Mouse (Mus musculus) right cerebral cortex, adult 18-20 months (tissue): ENCODE measurements at regions not wholly inside any gene's neighbourhood (a gene's known extent, or its start where the extent isn't known, plus 50 kb on each side); places are given as distances from the start of the nearest gene placed in this dataset.

Experiments used
- DNase-seq: peaks from one replicate; pipeline ENCODE4 v3.0.0; 2022; ENCODE audit warnings: mixed read lengths

DNA sequence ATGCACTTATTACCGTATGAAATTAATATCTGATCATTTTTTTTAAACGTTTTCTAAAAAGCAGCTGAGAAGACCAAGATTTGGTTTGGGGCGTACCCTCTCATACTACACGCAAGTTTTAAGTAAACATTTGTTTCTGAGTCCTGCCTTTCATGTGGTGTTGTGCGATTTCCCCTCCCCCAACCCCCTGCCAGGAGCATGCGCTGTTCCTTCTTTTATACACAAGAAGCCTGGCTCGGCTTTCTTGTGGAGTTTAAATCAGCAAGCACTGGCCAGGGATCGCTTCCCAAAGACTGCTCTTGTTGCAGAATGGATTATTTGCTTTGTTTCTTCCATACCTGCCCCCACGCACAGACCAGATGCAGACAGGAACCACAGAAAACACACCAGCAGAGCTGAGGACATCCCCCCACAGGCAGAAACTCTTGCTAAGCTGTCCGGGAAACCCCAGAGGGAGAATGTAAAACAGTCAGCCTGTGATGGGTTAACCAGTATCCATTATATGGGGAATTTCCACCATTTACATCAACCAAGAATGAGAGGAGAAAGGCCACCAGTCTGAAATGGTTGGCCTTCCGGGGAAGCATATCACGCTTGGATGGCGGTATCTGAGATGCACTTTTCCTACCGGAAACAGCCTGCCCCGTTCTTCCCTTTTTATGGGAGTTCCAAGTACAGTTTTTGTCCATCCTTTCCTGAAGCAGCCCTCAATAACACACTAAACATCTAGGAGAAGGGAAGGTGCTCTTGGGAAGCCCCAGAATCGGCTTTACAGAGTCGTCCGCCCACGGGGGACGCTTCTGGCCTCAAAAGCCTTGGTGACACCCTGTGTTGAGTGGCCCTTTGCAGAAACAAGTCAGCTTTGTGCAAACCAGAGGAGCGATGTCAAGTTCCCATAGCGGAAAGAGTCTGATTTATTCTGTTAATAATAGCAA lies 91.3 kb downstream of the Tomm20 start:
- DNase-seq: no peak

DNA sequence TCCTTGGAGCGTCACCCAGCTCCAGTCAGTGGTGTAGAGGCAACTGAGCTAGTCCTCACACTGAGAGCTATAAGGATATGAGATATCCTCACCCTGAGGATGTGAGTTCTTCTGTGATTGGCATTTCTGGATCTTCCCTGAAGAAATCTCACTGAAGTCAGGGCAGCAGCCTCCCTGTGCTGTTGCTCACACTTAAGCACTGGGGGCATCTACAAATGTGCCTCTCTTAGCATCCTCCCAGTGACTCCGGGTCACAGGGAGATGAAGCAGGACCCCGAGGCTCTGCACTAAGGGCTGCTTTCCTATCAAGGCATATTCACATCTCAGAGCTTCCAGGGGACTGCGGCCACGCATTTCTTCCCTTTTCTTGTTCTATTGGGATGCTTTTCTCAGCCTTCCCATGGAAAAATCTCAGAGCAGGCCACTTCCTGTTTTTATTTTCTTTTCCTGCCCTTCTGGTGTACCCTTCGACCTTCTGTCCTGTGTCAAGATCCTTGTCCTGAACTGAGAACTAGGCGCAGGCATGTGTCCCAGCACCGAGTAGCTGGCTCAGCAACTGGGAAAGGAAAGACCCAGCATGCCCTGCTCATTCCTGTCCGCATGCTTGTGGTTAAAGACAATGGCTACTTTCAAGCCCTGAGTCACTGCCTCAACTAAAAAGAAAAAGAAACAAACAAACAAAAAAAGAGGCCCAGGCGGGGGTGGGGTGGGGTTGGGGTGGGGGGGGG lies 92.8 kb downstream of the Tomm20 start:
- no peak for DNase-seq

DNA sequence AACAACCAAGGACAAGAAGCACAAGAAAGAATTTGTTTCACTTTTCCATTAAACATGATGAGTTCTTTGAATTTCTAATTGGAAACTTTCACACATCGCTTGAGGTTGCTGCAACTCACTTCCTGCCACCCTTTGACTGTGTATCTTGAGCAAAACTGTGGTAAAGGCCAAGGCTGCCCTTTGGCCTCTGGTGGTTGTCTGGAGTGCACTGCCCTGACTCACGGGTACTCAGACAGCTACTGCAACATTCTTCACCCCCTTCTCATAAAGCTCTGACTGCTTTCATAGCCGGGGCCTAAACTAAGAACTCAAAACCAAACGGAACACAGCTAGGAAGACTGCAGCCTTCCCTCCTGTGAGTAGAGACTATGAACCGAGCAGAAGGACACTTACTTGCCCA lies 93.5 kb downstream of the Tomm20 start:
- no peak for DNase-seq

DNA sequence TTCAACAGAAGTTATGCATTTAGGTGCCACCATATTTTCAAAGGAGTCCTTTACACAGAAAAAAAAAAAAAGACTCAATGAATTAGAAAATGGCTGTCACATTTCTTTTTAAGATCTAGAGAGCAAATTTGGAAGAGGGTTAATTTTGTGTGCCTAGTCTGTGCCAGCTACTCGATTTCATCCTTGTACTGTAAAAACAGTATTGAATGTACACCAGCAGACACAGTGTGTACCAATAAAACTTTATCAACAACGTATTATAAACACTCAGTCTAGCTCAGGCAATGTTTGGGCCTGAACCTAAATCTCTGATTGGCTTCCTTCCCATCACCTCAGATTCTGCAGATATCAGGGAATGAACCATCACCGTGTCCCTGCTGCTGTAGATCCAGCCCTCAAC lies 93.9 kb downstream of the Tomm20 start:
- no peak for DNase-seq

DNA sequence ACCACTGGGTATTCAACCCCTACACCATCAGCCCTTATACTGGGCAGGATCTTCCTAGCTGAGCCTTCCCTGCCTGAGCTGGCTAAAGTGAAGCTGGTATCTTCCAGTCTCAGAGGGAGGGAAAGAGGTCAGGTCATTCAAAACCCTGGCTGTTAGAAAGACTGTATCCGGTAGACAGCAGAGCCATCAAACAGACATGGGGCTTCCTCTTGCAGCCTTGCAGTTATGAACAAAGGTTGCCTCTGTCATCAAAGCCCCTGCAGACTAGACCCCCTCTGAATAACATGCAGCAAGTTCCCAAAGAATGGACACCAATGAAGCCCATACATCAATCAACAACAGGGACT lies 95.5 kb downstream of the Tomm20 start:
- no peak for DNase-seq

DNA sequence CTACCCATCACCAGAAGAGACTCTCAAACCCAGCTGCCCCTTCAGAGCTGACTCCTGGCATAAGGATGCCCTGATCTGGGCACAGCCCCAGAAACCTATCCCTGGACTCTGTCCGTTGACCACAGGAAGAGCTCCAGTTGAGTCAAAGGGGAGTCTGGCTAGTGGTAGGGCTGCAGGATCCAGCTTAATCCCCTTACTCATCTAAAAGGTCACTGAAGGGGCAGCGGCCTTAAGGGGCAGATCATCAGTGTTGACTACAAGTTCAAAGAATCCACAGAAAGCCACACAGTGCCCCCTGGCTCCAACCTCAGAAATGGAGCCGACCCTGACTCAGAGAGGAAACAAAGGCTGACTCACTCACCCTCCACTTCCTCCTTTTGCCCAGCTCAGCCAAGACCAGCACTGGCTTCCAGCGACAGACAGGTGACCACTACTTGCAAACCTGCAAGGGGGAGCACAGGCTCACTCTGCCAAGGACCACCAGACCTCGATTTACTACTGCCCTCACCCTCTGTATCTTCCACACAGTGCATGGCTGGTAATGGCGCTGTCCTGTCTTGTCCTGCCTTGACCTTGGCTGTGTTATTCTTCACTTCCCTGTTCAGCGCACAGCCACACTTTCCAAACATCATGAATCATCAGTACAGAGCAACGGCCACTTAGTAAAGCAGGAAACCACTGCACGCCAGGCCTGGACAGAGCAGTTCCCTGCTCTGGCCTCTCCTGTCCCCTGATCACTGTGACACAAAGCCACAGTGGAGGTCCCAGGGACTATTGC lies 96.0 kb downstream of the Tomm20 start:
- no peak for DNase-seq

- no peak for DNase-seq
Observed at GRCm38 (mm10) chr8:126848369-126849105, 97.1 kb downstream of the Tomm20 start.

- DNase-seq: no peak
Observed at GRCm38 (mm10) chr8:126847664-126848353, 97.8 kb downstream of the Tomm20 start.

GRCm38 (mm10) chr8:126846188-126846565 lies 99.5 kb downstream of the Tomm20 start:
- DNase-seq: no peak

- no peak for DNase-seq
Observed at GRCm38 (mm10) chr8:126845530-126846187, 100.0 kb downstream of the Tomm20 start.

DNA sequence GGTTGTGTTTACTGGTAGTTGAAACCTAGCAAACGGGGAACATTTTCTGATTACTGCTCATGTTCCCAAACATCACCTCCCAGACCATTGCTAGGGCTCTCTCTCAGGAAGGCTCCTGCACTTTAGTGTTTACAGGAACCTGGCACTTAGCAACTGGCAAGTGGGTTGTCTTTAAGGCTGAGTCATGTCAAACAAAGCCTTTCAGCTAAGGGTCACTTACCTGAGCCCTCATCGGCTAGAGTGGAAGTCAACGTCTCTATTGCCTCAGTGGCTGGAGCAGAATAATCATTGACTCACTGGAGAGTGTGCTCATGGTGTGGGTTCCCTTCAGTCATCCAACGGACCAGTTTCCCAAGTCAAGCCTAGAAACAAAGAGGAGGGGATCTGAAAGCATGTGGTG lies 101.0 kb downstream of the Tomm20 start:
- DNase-seq: no peak

DNA sequence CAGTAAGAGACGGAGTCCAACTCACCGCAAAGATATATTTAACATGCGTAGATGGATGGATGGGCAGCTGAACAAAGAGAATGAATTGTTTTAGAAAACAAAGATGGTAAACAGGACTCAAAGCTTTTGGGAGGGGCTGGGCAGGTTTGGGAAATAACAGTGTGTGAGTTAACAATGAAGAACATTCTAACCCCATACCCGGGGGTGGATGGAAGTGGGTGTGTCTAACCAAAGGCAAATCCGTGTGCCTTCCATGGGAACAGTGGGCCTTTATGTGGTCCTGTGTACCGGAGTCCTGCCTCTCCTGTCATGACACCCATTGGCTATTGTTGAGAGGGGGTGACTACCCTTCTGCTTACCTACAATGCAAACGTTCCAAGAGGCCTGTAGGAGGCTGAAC lies 104.5 kb downstream of the Tomm20 start:
- no peak for DNase-seq

DNA sequence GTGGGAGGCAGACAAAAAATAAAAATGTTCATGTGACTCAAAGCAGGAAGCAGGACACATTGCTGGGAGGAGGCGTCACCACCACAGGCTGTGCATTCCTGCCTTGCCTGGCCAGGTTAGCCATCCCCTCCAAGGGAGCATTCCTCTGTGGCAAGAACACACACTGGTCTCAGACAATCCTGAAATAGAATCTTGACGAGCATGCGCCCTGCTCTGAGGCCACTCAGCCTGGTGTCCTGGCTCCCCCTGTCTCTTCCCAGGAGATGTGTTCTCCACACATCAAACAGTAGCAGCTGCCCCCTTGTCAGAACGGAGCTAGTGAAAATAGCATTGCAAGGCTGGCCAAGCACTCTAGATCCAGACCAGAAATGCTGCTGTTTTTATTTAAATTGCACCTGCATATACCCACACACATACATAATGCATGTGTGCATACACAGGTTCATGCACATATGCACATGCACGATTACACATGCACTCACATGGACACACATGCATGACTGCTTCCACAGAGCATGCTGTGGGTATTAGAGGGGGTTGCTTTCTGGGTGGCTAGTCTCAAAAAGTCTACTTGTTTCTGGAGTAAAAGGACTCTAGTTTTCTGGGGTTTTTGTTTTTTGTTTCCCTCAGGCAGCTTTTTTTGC lies 105.8 kb downstream of the Tomm20 start:
- peak; percentile 82 for DNase-seq

- no peak for DNase-seq
Observed at GRCm38 (mm10) chr8:126839039-126839711, 106.5 kb downstream of the Tomm20 start.

DNA sequence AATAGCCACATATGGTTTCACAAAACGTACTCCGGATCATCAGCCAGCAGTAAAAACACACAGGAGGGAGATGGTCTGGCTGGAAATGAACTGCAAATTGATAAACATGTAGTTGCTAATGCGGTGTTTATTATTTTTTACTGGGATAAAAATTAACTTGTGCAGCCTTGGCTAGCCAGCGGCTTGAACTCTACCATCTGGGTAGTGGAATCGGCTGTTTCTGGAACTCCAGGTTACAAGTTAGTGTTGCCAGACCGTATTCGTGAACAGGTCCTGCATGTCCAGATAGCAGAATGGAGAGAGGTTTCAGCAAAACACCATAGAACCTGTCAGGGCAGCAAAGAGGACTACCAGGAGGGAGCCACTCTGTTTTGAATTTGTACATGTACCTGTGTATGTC lies 107.4 kb downstream of the Tomm20 start:
- no peak for DNase-seq

GRCm38 (mm10) chr8:126837318-126838025 lies 108.2 kb downstream of the Tomm20 start:
- DNase-seq: no peak

DNA sequence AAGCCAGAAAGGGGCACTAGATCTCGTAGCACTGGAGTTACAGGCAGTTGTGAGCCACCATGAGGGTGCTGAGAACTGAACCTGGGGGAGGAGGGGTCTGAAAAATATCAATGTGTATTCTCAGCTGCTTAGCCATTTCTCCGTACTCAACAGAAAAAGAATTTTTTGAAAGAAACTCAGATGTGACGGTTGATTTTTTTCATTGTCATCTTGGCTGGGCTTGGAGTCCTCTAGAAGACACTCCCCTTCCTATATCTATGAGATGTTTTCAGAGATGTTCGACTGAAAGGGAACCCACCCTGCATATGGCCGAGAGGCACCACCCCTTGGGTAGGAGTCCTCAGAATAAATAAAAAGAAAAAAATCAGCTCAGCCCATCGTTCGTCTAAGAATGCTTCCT lies 110.1 kb downstream of the Tomm20 start:
- no peak for DNase-seq

DNA sequence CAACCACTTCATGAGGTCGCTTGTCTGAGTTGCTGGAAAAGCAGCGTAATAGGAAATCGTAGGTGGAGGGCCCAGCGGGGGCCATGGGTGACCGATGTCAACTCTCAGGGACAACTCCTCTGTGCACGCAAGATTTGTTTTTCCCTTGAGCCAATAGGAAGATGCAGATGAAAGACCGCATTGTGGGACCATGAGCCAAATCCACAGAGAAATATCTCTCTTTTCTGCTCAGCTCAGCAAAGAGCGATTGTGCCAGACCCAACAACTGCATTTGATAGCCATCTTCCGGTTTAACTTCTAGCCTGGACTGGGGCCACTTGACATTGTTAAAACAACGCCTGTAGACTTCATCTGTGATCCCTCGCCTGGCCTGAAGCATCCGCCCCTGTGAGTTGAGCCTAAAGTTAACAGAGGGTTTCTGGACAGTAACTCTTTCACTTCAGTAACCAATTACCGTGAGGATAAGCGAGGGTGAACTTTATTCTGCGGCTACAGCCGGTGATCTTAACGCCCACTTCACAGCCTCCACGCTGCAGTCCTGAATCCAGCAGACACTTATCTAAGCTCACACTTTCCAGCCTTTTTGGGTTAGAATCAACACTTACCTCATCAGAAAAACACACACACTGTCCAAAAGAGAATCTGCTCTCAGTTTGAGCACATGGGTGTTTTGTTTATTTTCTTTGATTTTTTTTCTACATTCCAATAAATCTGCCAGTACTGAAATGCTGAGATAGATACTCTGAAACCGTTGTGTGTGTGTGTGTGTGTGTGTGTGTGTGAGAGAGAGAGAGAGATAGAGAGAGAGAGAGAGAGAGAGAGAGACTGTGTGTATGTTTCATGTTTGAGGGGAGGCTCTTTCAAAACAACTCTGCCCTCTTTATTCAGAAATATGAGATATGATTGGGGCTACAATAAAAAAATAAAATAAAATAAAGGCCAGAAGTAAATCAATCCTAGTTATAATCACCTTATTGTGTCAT lies 111.9 kb downstream of the Tomm20 start:
- DNase-seq: peak; percentile 58

DNA sequence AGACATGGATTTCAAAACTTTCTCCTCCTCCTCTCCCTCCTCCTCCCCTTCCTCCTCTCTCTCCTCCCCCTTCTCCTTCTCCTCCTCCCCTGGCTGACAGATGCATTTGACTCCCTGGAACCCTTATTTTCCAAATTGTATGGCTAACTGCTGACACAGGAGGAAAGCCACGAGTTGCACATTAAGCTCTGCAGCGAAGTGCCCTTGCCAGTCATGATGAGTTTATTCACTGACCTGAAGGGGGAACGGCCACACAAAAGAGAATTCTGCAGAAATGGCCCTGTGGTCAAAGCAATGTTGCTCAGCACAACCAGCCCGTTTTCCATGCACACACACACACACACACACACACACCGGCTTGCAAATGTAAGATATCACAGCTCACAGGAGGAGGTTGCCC lies 112.6 kb downstream of the Tomm20 start:
- no peak for DNase-seq
